Mouse (Mus musculus): Measurements from ENCODE around the gene Gm4894. TPM values are rescaled to one million over a fixed set of nuclear protein-coding genes. Genes with fewer than 3 reads are reported as not detected.

Gene Gm4894
- not detected for polyA plus RNA-seq (2017; shearing (Covaris generic))

DNA sequence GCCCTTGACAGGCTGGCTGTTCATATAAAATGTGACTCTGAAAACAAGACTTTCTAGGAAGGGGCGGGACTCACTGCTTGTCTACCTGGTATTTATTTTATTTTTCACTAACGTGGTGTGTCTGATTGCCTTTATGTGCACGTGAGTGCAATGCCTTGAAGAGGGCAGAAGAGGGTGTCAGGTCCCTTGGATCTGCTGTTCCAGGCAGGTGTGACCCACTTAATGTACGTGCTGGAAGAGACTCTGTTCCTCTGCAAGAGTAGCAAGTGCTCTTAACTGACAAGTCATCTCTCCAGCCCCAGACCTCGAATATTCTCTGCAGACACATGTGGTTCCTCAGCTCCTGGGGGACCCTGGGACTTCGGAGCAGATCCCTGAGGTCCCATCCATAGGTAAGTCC is at the start of gene Gm4894:
Gene Gm4894 (plus strand): TSS at position 301 of the 400 bp plus-strand sequence.

Other genes with a start within 250 kb of the Gm4894 start
- 57.2 TPM for gene Zw10, start 194.9 kb upstream of the Gm4894 start, polyA plus RNA-seq (2017; shearing (Covaris generic))
- not detected for gene Tmprss5, start 169.3 kb upstream of the Gm4894 start, polyA plus RNA-seq (2017; shearing (Covaris generic))
- not detected for gene Drd2, start 90.1 kb downstream of the Gm4894 start, polyA plus RNA-seq (2017; shearing (Covaris generic))
- not detected for gene Ankk1, start 176.5 kb downstream of the Gm4894 start, polyA plus RNA-seq (2017; shearing (Covaris generic))
- gene Ttc12, start 235.7 kb downstream of the Gm4894 start, polyA plus RNA-seq (2017; shearing (Covaris generic)): 0.10 TPM

All from activated CD4-positive, CD25-positive, alpha-beta regulatory T cell, adult 9 weeks (primary cell).